Mouse (Mus musculus): ENCODE results near the gene AC131692.1. TPM values are rescaled to one million over a fixed set of nuclear protein-coding genes. Genes with fewer than 3 reads are reported as not detected.
"Not testable (repeated sequence)": the region's sequence is repeated elsewhere in the genome, so short reads cannot be mapped to it uniquely, and the experiment has no call there.

AC131692.1 gene
- polyA plus RNA-seq, 1 experiment from 2014 or later, result 0.33 TPM

GRCm38 (mm10) chr19:6117346-6117985, 23.2 kb downstream of the AC131692.1 start:
- DNase-seq (ENCODE audit: low read depth, low spot score) (no peak), ATAC-seq (peak; percentile 23)
- in situ Hi-C loops (cut with MboI; ENCODE audit: low pct_unique_long_range_greater_than_20kb), result no loop called here
- TF ChIP-seq CTCF (IDR thresholded peaks at IDR 0.05), result no peak
- ChIA-PET CTCF (no interaction called here), POLR2A (interaction anchor here (1.0 to 1.5 kb wide), 4 partner anchors 10 to 71 kb away, joined by 3 to 5 read pairs (median 3); partner anchors contain the start of genes Syvn1 and Vps51)
- H3K27me3 ChIP-seq, result no peaks in the 10 kb centered on the region

DNA sequence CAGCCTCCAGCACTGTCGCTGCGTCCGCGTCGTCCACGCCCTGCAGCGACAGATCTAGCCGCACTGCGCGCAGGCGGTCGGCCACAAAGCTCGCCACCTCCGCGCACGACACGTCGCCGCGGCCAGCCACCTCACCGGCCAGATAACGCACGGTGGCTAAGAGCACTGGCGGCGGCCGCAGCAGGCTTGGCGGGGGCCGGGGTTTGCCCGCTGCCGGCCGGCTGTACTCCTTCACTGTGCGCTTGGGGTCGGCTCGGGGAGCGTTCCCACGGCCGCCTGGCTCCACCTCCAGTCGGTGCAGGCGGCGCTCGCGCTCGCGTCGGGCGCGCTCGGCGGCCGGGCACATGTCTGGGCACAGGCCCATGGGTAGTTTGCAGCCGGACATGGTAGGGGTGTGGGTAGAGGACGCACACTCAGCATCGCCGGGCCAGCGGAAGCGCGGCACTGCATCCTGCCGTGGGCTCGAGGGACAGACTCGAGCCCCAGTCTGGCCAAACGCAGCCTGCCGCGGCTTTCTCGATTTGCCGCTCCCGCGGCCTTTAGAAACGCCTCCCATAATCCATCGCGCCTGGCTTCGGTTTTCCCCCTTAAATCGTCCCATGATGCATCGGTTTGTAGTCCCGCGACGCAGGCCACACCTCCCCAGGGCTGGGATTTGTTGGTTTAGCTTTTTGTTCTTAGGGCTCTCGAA, 23.9 kb downstream of the AC131692.1 start, which contains the start of gene Sac3d1:
TSS of gene Sac3d1 (minus strand) at position 665 of the 691 bp plus-strand sequence.
- no peaks in the 10 kb centered on the region for H3K27me3 ChIP-seq
- DNase-seq (ENCODE audit: low read depth, low spot score) (peak; percentile 67), ATAC-seq (peak; percentile 54)
- in situ Hi-C loops (cut with MboI; ENCODE audit: low pct_unique_long_range_greater_than_20kb), result no loop called here
- ChIA-PET POLR2A (interaction anchor here (1.0 to 1.5 kb wide), 4 partner anchors 9 to 72 kb away, joined by 3 to 5 read pairs (median 3); partner anchors contain the start of genes Syvn1 and Vps51), CTCF (interaction anchor here (1.0 kb wide), 1 partner anchor 21 kb away, joined by 3 read pairs; no protein-coding TSS in a partner anchor)
- TF ChIP-seq CTCF (IDR thresholded peaks at IDR 0.05), result no peak

- CTCF ChIA-PET, result interaction anchor here (0.7 to 1.0 kb wide), 2 partner anchors 22 to 52 kb away, joined by 3 read pairs; no protein-coding TSS in a partner anchor
- DNase-seq (ENCODE audit: low read depth, low spot score) (no peak), ATAC-seq (no peak)
- no peaks in the 10 kb centered on the region for H3K27me3 ChIP-seq
- in situ Hi-C loops (cut with MboI; ENCODE audit: low pct_unique_long_range_greater_than_20kb), result no loop called here
- POLR2A ChIA-PET, result interaction anchor here (0.6 to 1.5 kb wide), 3 partner anchors 27 to 62 kb away, joined by 3 to 6 read pairs (median 5); partner anchors contain the start of gene Vps51
- TF ChIP-seq CTCF (IDR thresholded peaks at IDR 0.05), result no peak
Measured at GRCm38 (mm10) chr19:6118677-6119185, 24.5 kb downstream of the AC131692.1 start.

- ChIA-PET POLR2A (no interaction called here), CTCF (interaction anchor here (1.2 kb wide), 1 partner anchor 19 kb away, joined by 4 read pairs; the partner anchor contains the start of genes Arl2 and Batf2)
- in situ Hi-C loops (cut with MboI; ENCODE audit: low pct_unique_long_range_greater_than_20kb), result no loop called here
- ATAC-seq (no peak), DNase-seq (ENCODE audit: low read depth, low spot score) (no peak)
- no peak for TF ChIP-seq CTCF (IDR thresholded peaks at IDR 0.05)
- H3K27me3 ChIP-seq, result no peaks in the 10 kb centered on the region
Measured at GRCm38 (mm10) chr19:6121761-6122160, 27.5 kb downstream of the AC131692.1 start.

DNA sequence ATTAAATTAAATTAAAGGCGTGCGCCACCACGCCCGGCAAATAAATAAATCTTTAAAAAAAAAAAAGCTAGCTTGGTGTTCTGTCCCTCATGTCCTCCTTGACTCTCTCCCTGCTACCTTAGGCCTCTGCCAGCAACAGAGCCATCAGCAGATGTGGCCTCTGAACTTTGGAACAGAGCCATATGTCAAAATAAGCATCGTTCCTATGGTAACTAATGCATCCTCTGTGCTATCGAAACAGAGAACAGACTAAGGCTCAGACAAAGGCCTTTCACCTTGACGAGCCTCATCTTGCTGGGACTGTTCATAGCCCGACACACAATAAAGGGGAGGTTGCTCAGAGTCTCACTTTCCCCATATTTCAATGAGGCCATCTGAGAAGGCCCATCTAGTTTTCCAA, 29.1 kb downstream of the AC131692.1 start:
- ATAC-seq, result no peak
- TF ChIP-seq CTCF (IDR thresholded peaks at IDR 0.05), result no peak
- DNase-seq (ENCODE audit: low read depth, low spot score), result no peak
- in situ Hi-C loops (cut with MboI; ENCODE audit: low pct_unique_long_range_greater_than_20kb), result no loop called here
- H3K27me3 ChIP-seq, result no peaks in the 10 kb centered on the region
- ChIA-PET CTCF (interaction anchor here (2.0 kb wide), 1 partner anchor 106 kb away, joined by 4 read pairs; no protein-coding TSS in a partner anchor), POLR2A (no interaction called here)

GRCm38 (mm10) chr19:6124898-6125297, 30.7 kb downstream of the AC131692.1 start:
- ChIA-PET CTCF (interaction anchor here (3.9 kb wide), 1 partner anchor 17 kb away, joined by 19 read pairs; the partner anchor contains the start of genes Arl2 and Batf2), POLR2A (interaction anchor here (0.6 to 0.8 kb wide), 2 partner anchors 47 to 169 kb away, joined by 3 read pairs; no protein-coding TSS in a partner anchor)
- H3K27me3 ChIP-seq, result no peaks in the 10 kb centered on the region
- ATAC-seq (no peak), DNase-seq (ENCODE audit: low read depth, low spot score) (no peak)
- TF ChIP-seq CTCF (IDR thresholded peaks at IDR 0.05), result no peak
- in situ Hi-C loops (cut with MboI; ENCODE audit: low pct_unique_long_range_greater_than_20kb), result loop anchor here (5.0 kb wide), 1 partner anchor 163 kb away; the partner anchor contains the start of gene Pola2

DNA sequence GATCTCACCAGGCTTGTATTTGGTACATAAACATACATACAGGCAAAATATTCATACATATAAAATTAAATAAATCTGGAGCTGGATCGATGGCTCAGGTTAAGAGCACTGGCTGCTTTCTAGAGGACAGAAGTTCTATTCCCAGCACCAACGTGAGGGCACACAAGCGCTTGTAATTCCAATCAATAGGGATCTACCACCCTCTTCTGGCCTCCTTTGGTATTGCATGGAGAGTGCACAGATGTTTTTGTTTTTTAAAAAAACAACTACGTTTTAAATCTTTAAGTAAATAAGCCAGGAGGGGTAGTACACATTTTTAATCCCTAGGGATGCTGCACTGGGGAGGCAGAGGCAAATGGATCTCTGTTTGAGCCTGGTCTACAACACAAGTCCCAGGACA, 32.1 kb downstream of the AC131692.1 start:
- CTCF ChIA-PET, result interaction anchor here (3.9 kb wide), 1 partner anchor 15 kb away, joined by 19 read pairs; the partner anchor contains the start of genes Arl2 and Batf2
- DNase-seq (ENCODE audit: low read depth, low spot score) (no peak), ATAC-seq (no peak)
- H3K27me3 ChIP-seq, result no peaks in the 10 kb centered on the region
- POLR2A ChIA-PET, result no interaction called here
- peak; percentile 88 for TF ChIP-seq CTCF (IDR thresholded peaks at IDR 0.05)
- in situ Hi-C loops (cut with MboI; ENCODE audit: low pct_unique_long_range_greater_than_20kb), result loop anchor here (5.0 kb wide), 1 partner anchor 164 kb away; the partner anchor contains the start of gene Pola2

DNA sequence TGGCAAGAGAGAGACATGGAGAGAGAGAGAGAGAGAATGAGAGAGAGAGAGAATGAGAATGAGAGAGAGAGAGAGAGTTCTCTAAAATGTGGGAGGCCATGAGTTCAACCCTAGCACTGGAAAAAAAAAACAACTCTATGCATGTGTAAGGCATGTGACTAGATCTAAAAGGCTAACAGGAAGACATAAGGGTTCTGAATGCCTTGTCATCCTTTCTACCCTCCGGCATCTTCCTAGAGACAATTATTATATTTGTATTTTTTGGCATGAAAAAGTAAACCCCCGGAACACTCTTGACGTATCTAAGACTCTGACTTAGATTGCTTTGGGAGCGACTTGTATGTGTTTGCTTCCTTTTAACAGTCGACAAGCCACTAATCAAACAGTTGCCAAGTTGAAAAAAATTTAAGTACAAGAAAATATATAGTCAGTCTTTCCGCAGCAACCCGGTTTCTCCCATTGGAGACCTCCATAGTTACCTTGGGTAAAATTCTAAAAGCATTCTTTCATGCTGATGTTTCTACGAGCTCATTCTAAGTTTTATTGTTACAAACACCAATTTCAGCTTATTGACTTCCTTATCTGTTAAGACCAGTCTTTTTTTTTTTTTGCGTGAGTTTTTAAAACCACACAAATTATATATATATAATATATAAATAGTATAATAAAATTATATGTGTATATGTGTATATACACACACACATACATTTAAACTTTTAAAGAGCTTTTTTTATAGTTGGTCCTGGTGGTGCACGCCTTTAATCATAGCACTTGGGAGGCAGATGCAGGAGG, 32.8 kb downstream of the AC131692.1 start:
- in situ Hi-C loops (cut with MboI; ENCODE audit: low pct_unique_long_range_greater_than_20kb), result loop anchor here (5.0 kb wide), 1 partner anchor 165 kb away; the partner anchor contains the start of gene Pola2
- no peak for TF ChIP-seq CTCF (IDR thresholded peaks at IDR 0.05)
- no peaks in the 10 kb centered on the region for H3K27me3 ChIP-seq
- POLR2A ChIA-PET, result interaction anchor here (1.0 to 1.6 kb wide), 7 partner anchors 9 to 154 kb away, joined by 3 to 4 read pairs (median 3); partner anchors contain the start of genes Arl2 and Batf2
- CTCF ChIA-PET, result interaction anchor here (0.6 to 3.9 kb wide), 6 partner anchors 15 to 164 kb away, joined by 3 to 19 read pairs (median 3); partner anchors contain the start of genes Arl2 and Batf2
- DNase-seq (ENCODE audit: low read depth, low spot score) (no peak), ATAC-seq (no peak)

DNA sequence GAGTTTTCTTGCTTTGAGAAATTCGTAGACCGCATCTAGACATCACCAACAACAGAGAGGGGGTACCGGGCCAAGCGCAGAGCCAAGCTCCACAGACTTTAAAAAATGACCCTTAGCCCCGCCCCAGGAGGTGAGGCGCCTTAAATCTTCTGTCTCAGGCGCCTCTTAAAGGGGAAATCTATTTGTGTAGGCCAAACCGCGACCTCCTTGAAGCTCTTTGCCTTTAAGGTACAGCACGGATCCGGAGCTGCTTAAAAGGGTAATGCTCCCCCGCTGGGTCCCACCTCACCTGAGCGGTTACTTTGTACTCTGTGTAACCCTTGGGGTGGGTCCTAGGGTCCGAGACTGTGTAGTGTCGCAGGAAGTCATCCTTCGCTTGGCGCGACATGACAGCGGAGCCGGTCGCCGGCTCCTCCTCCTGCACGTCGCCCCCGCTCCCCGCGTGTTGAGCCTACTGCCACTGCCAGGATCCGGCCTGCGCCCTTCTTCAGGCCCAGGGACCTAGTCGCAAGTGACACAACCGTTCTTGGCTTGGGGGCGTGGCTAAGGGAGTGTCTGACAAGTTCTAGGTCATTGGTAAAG, 33.6 kb downstream of the AC131692.1 start, which contains the start of gene Snx15:
TSS of gene Snx15 (minus strand) at position 545 of the 582 bp plus-strand sequence.
- no peak for TF ChIP-seq CTCF (IDR thresholded peaks at IDR 0.05)
- in situ Hi-C loops (cut with MboI; ENCODE audit: low pct_unique_long_range_greater_than_20kb), result loop anchor here (5.0 kb wide), 1 partner anchor 166 kb away; the partner anchor contains the start of gene Pola2
- CTCF ChIA-PET, result interaction anchor here (0.6 to 3.9 kb wide), 6 partner anchors 14 to 164 kb away, joined by 3 to 19 read pairs (median 3); partner anchors contain the start of genes Arl2 and Batf2
- ATAC-seq (peak; percentile 84), DNase-seq (ENCODE audit: low read depth, low spot score) (peak; percentile 90)
- H3K27me3 ChIP-seq, result no peaks in the 10 kb centered on the region
- POLR2A ChIA-PET, result interaction anchor here (0.9 to 1.6 kb wide), 9 partner anchors 10 to 155 kb away, joined by 3 to 4 read pairs (median 3); partner anchors contain the start of genes Arl2, Batf2 and Capn1

GRCm38 (mm10) chr19:6130414-6131128, 36.4 kb downstream of the AC131692.1 start:
- in situ Hi-C loops (cut with MboI; ENCODE audit: low pct_unique_long_range_greater_than_20kb); DNase-seq (ENCODE audit: low read depth, low spot score); H3K27me3 ChIP-seq; ATAC-seq; POLR2A ChIA-PET: not testable (repeated sequence)
- CTCF ChIA-PET, result interaction anchor here (4.0 kb wide), 1 partner anchor 11 kb away, joined by 14 read pairs; the partner anchor contains the start of genes Arl2 and Batf2

All from Patski (cell line).